Mouse (Mus musculus) thymus, postnatal 4 days (tissue): Measurements from ENCODE around the gene Ccer1.
"Not testable (repeated sequence)": the region's sequence is repeated elsewhere in the genome, so short reads cannot be mapped to it uniquely, and the experiment has no call there.

Experiments
- DNase-seq: peaks from one replicate; pipeline ENCODE4 v3.0.0; 2021

Gene Ccer1

GRCm38 (mm10) chr10:97692913-97693312 is at the start of gene Ccer1:
TSS of gene Ccer1 (plus strand) at chr10:97693059.
- DNase-seq: no peak

- no peak for DNase-seq
Observed at GRCm38 (mm10) chr10:97643768-97644167, 49.1 kb upstream of the Ccer1 start, which contains the start of gene Epyc. TSS of gene Epyc (plus strand) at chr10:97644068.

DNA sequence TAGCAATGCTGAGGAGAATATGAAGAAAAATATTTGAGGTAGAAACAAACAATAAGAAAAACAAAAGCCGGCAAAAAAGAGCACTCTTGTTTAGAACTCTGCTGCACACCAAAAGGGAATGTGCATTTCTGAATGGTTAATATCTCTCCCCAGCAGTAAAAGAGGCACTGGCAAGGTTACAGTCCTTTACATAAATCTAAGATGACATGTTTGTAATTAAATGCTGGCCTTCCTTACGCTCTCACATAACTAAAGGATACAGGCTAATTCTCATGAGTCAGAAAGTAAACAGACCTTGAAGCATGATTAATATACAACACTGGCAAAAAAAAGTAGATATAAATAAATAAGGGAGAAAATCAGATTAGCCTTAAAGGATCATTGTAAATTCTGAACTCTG is 42.5 kb upstream of the Ccer1 start:
- DNase-seq: no peak

GRCm38 (mm10) chr10:97659489-97659888 is 33.4 kb upstream of the Ccer1 start:
- no peak for DNase-seq

GRCm38 (mm10) chr10:97668656-97669055 is 24.2 kb upstream of the Ccer1 start:
- no peak for DNase-seq

DNA sequence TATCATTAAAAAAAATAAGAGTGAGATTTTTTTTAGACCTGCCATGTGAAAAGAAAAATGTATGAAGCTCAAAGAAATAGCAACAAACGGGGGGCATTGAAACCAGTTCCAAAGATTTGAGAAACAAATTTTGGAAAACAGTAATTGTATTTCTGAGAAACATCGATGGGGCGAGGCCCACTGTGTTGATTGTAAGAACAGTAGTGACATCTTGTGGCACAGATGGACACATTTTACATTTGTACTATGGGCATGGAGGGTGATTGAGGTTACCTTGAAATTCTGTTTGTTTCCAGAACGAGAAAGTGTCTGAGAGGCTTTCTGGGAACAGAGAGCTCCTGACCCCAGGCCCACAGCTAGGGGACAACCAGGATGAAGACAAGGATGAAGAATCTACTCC is 22.7 kb upstream of the Ccer1 start:
- DNase-seq: no peak

DNA sequence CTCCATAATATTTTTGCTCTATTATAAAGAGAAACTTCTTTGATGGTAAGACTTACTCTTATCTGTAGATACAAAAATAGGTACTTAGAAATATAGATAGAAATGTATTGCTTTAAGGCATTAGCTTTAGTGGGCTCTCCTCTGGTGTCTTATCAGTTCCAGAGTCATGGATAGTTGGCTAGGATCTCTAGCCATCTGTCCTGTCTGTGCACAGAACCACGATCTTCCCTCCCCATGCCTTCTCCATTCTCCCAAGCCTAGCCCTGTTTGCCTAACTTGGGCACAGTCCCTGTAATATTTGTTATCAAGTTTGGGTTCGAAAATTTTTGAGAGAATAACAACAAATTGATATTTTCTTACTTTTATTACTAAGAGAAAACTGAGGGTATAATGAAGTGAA is 19.6 kb upstream of the Ccer1 start:
- DNase-seq: no peak

DNA sequence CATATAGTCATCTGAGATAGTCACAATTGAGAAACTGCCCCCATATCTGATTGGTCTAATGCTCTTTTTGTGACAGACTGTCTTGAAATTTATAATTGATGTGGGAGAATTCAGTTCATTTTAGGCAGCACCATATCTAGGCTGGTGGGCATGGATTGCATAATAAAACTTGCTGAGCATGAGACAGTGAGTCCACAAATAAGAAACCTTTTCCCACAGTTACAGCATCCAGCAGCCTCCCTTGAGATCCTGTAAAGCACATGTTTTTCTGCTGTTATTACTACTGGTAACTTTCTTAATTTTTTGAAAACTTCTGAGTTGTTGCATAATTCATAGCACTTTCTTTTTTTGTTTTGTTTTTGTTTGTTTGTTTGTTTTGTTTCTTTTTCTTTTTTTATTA is 9.9 kb upstream of the Ccer1 start:
- DNase-seq: no peak

DNA sequence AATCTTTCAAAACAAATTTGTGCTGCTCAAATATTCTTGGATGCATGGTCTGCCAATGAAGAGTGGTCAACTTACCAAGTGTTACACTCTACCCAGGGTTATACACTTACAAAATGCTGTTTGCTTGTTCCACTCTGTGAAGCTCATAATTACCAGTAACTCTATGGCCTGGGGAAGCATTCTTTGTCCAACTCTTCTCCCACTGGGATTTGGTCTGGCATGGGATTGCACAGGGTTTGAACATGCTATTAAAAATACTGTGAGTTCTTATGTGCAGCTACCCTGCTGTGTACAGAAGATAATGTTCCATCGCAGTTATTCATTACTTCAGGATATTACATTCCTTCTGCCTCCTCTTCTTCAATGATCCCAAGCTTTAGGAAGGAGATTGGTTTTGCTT is 5.7 kb upstream of the Ccer1 start:
- no peak for DNase-seq

DNA sequence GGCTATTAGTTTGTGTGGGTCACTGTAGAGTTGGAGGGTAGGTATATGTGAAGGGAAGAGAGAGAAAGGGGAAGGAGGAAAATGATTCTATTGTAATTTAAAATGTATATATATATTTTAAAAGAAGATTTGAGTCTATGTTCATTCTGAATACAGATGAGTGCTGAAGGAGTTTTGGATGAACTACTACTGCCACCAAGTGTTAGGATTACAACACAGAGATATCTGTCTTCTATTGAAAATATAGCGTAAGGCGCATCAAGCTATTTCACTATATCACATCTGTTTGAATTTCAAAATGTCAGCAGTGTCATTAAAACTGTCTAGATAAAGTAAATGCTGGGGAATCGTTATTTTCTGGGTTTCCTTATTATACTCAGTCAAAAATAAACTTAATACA is 3.4 kb upstream of the Ccer1 start:
- no peak for DNase-seq

DNA sequence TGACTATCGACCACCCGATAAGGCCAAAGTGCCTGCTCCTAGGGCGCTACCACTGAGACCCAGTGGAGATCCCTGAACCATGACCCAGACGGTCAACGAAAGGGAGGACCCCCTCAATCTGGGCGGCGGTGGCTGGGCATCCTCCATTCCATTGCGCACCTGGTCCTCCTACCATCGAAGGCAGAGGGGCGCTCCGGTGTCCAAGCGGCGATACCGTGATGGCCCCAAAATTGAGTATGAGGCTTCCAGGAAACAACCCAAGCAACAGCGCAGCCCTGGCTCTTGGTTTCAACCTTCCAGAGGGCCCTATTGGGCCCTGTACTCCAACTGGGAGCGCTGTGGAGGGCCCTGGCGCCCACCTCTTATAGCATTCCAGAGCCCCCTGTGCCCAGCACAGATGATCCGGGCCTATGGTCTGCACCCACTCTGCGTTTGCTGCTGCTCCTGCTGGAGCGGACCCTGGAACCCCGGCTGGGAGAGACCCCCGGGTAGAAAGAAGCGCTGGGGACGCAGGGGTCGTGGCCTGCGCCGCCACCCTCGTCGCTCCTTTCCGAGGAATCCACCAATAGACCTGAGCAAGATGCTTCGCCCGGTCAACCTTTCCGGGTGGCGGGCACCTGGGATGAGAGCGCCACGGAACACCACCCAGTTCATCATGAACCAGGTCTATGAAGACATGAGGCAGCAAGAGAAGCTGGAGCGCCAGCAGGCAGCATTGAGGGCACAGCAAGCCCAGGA is 708 bp downstream of the Ccer1 start:
- DNase-seq: no peak

DNA sequence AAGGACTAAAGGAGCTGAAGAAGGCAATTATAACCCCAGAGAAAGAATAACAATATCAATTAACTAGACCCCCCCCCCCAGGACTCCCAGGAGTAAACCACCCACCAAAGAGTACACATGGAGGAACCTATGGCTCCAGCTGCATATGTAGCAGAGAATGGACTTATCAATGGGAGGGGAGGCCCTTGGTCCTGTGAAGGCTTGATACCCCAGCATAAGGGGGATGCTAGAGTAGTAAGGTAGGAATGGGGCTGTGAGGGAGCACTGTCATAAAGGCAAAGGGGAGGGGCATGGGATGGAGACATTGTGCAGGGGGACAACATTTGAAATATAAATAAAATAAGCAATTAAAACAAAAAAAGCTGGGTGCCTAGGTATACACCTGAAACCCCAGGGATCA is 9.5 kb downstream of the Ccer1 start:
- no peak for DNase-seq

DNA sequence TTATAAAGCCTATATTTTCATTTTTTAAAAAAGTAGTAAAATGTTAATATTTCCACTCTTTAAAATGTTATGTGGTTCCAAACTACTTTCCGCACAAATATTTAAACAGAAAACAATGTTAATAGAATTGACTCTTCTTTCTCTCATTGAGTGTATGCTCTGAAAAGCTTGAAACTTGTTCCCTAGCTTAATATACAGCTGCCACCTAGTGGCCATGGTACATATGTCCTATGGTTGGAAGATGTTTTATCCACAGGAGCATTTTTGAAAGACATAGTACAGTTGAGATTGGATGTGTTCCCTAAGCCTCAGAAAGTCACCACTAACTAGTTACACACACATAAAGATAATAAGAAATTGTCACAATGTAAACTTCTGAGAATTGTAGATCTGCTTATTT is 11.7 kb downstream of the Ccer1 start:
- DNase-seq: peak; percentile 43

DNA sequence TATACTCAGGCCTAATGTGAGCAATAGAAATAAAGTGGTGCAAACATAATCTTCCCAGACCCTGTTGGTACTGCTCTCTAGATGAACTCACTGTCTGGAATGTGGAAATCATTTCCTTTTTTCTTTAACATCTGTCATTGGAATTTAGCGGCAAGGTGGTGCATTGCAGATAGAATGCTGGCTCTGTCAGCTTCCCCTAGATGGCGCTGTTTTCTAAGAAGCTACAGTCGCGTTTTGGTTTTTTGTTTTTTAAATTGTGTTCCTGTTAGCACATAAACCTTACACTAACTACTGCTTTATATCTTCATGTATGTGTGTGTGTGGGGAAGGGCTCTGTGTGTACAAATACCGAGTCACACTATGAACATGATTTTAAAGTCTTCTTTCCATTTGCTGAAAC is 19.8 kb downstream of the Ccer1 start:
- DNase-seq: peak; percentile 17

DNA sequence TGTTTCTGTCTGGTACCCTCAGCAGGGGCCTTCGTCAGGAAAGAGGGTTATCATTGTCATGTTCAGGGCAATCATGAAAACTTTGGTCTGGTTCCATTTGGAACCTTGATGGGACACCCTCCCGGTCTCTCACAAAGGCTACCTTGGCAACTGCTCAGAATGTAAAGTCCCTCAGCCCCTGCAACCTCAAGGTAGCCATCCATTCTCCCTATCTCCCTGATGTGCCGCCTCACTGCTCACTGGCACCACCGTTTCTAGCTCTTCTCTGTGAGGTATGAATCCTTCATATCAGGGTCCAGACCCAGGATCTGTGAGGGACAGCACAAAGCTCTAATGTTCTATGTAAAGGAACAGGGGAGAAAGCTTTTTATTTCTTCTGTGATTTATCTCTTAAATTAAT is 21.7 kb downstream of the Ccer1 start:
- DNase-seq: no peak

GRCm38 (mm10) chr10:97715289-97715906 is 22.5 kb downstream of the Ccer1 start:
- DNase-seq: no peak

- no peak for DNase-seq
Observed at GRCm38 (mm10) chr10:97717233-97717632, 24.4 kb downstream of the Ccer1 start.

DNA sequence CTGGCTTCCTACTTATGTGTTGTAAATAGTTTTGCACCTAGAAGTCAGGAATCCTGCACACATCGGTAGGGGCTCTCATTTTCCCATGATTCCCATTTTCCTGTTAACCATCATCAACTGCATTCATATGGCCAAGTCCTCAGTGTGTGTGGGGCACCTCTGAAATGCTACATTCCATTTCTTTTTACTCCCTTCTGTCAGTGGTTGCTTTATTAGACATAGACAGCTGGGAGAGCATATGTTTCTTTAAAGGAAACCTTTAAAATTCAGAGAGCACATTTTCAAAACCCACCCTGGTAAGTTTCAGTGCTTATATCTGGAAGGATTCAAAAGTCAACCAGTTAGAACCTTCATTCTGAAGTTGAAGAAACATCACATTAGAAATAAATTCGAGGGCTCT is 25.2 kb downstream of the Ccer1 start:
- no peak for DNase-seq

DNA sequence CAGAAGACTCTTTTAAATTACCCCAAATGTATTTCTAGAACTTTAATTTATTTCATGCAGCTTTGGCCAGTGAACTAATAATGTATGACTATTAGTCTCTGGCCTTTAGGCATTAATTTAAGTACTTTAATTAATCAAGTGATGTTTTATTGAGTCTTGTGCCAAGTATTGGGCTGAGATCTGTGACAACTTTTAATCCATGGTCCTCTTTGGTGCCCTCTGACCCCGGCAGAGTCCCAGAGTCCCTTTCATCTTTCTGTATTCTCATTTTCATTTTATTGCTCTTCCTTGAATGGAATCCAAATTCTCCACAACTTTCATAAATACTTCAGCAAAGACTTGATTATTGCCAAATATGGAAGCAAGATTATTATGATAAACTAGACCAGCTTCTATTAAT is 27.8 kb downstream of the Ccer1 start:
- no peak for DNase-seq

DNA sequence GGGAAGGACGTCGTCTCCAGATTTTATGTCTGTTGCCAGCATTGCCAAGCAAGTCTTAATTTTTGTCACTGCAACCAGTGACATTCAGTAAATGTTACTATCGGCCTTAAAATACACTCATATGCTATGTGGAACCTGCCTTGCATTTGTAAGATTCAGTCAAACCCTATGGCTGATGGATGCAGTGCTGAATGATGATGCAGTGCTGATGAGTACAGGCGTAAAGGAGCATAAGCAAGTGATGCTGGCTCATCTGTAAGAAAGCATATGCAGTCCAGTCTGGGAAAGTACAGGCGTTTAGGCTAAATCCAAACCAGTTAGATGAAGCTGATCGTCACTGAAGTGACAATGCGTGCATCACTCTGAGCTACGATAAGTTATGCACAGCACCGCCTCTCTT is 29.9 kb downstream of the Ccer1 start:
- no peak for DNase-seq

- no peak for DNase-seq
Observed at GRCm38 (mm10) chr10:97725929-97726328, 33.1 kb downstream of the Ccer1 start.

DNA sequence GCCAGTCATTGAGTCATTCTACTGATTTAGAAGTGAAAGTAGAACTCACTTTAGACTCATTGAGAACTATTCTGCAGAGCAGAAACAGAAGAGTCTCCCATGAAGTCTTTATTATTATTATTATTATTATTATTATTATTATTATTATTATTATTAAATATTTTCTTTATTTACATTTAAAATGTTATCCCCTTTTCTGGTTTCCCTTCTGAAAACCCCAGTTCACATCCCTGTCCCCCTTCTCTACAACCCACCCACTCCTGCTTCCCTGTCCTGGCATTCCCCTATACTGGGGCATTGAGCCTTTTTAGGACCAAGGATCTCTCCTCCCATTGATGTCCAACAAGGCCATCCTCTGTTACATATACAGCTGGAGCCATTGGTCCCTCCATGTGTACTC is 33.8 kb downstream of the Ccer1 start, which contains the start of gene C030005K15Rik:
TSS of gene C030005K15Rik (minus strand) at position 101 of the 400 bp plus-strand sequence.
- not testable (repeated sequence) for DNase-seq
